Mouse (Mus musculus): ENCODE measurements around the gene Itga9.

Itga9 gene

GRCm38 (mm10) chr9:118949654-118950053 lies 343.2 kb downstream of the Itga9 start:
- no peak for DNase-seq (ENCODE audit: low spot score)

- DNase-seq (ENCODE audit: low spot score) = no peak
Measured at GRCm38 (mm10) chr9:118950061-118950460, 343.6 kb downstream of the Itga9 start.

Measured in embryo, embryonic 10.5 days (tissue).